Mouse (Mus musculus) central nervous system, embryonic 18 days (tissue): ENCODE data around the gene Gm13128. TPM values are rescaled to one million over a fixed set of nuclear protein-coding genes. Genes with fewer than 3 reads are reported as not detected.

Source experiments
- polyA plus RNA-seq: library from polyadenylated mRNA; depleted of rRNA; stranded (reverse); fragments of >200 nt; gene quantifications from 2 replicates; pipeline ENCODE4 v1.2.3, GENCODE M21; 2012; rRNA removed

Gene Gm13128
- not detected in 2 replicates for polyA plus RNA-seq

GRCm38 (mm10) chr4:144329949-144330348 lies at the start of gene Gm13128:
Gm13128 (plus strand) TSS chr4:144330249.

DNA sequence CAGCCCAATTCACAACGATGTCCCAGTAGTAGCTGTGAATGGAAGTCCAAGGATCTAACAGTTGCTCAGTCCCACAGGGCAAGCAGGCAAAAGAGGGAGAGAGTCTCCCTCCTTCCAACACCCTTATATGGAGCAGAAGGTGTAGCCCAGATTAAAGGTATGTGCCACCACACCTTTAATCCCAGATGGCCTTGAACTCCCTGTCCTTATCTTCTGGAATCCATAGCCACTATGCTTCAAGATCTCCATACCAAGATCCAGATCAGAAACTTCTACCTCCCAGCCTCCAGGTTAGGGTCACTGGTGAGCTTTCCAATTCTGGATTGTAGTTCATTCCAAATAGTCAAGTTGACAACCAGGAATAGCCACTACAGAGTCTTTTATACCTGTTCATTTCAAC lies 49.7 kb upstream of the Gm13128 start, which contains the start of gene Pramel5:
Gene Pramel5, minus strand, starts transcription at position 101 of the 400 bp plus-strand sequence.

GRCm38 (mm10) chr4:144357642-144358041 lies 27.6 kb downstream of the Gm13128 start, which contains the start of gene Gm13119:
Gm13119 (plus strand) TSS chr4:144357942.

GRCm38 (mm10) chr4:144377911-144378310 lies 47.9 kb downstream of the Gm13128 start, which contains the start of gene Pramef20:
Pramef20 (minus strand) TSS chr4:144377933.

Other genes with a start within 250 kb of the Gm13128 start
- not detected in 2 replicates for gene Gm13102, start 223.8 kb upstream of the Gm13128 start, polyA plus RNA-seq
- not detected in 2 replicates for gene Oog3, start 167.6 kb upstream of the Gm13128 start, polyA plus RNA-seq
- gene Oog2, start 139.5 kb upstream of the Gm13128 start, polyA plus RNA-seq: not detected in 2 replicates
- gene C87977, start 116.9 kb upstream of the Gm13128 start, polyA plus RNA-seq: not detected in 2 replicates
- gene Pramel5, start 49.8 kb upstream of the Gm13128 start, polyA plus RNA-seq: not detected in 2 replicates
- not detected in 2 replicates for gene Gm13119, start 27.7 kb downstream of the Gm13128 start, polyA plus RNA-seq
- gene Pramef20, start 47.7 kb downstream of the Gm13128 start, polyA plus RNA-seq: not detected in 2 replicates
- gene Pramef12, start 78.2 kb downstream of the Gm13128 start, polyA plus RNA-seq: 0.08 TPM in 1 of 2 replicates, not detected in the other
- gene 1700012P22Rik, start 108.5 kb downstream of the Gm13128 start, polyA plus RNA-seq: 0.05 TPM in 1 of 2 replicates, not detected in the other
- not detected in 2 replicates for gene Gm9944, start 123.1 kb downstream of the Gm13128 start, polyA plus RNA-seq
- gene Aadacl3, start 133.5 kb downstream of the Gm13128 start, polyA plus RNA-seq: not detected in 2 replicates
- gene 9430007A20Rik, start 189.6 kb downstream of the Gm13128 start, polyA plus RNA-seq: not detected in 2 replicates
- not detected in 2 replicates for gene Gm13124, start 234.9 kb downstream of the Gm13128 start, polyA plus RNA-seq